Mouse (Mus musculus): ENCODE results near the gene Abca1. TPM values are rescaled to one million over a fixed set of nuclear protein-coding genes. Genes with fewer than 3 reads are reported as not detected.

The Abca1 gene
- total RNA-seq, 1 experiment from 2014 or later = 14.6 TPM

GRCm38 (mm10) chr4:53076788-53077350 lies 82.8 kb downstream of the Abca1 start:
- no peak for ATAC-seq (replicated peaks in 1 of 2; ENCODE audit: insufficient read depth in 1 of 2, low FRiP score in 2 of 2, low TSS enrichment in 1 of 2, low read depth in 1 of 2, poor library complexity in 2 of 2, severe bottlenecking in 2 of 2)

- ATAC-seq (replicated peaks in 1 of 2; ENCODE audit: insufficient read depth in 1 of 2, low FRiP score in 2 of 2, low TSS enrichment in 1 of 2, low read depth in 1 of 2, poor library complexity in 2 of 2, severe bottlenecking in 2 of 2) = no peak
Observed at GRCm38 (mm10) chr4:53073025-53073424, 86.7 kb downstream of the Abca1 start.

GRCm38 (mm10) chr4:53062301-53063008 lies 97.2 kb downstream of the Abca1 start:
- no peak for ATAC-seq (replicated peaks in 1 of 2; ENCODE audit: insufficient read depth in 1 of 2, low FRiP score in 2 of 2, low TSS enrichment in 1 of 2, low read depth in 1 of 2, poor library complexity in 2 of 2, severe bottlenecking in 2 of 2)

GRCm38 (mm10) chr4:53046238-53047022 lies 113.3 kb downstream of the Abca1 start:
- no peak for ATAC-seq (replicated peaks in 1 of 2; ENCODE audit: insufficient read depth in 1 of 2, low FRiP score in 2 of 2, low TSS enrichment in 1 of 2, low read depth in 1 of 2, poor library complexity in 2 of 2, severe bottlenecking in 2 of 2)

- no peak for ATAC-seq (replicated peaks in 1 of 2; ENCODE audit: insufficient read depth in 1 of 2, low FRiP score in 2 of 2, low TSS enrichment in 1 of 2, low read depth in 1 of 2, poor library complexity in 2 of 2, severe bottlenecking in 2 of 2)
Observed at GRCm38 (mm10) chr4:53045807-53046206, 113.9 kb downstream of the Abca1 start.

GRCm38 (mm10) chr4:53043819-53044218 lies 115.9 kb downstream of the Abca1 start:
- no peak for ATAC-seq (replicated peaks in 1 of 2; ENCODE audit: insufficient read depth in 1 of 2, low FRiP score in 2 of 2, low TSS enrichment in 1 of 2, low read depth in 1 of 2, poor library complexity in 2 of 2, severe bottlenecking in 2 of 2)

- no peak for ATAC-seq (replicated peaks in 1 of 2; ENCODE audit: insufficient read depth in 1 of 2, low FRiP score in 2 of 2, low TSS enrichment in 1 of 2, low read depth in 1 of 2, poor library complexity in 2 of 2, severe bottlenecking in 2 of 2)
Observed at GRCm38 (mm10) chr4:53030326-53030948, 129.3 kb downstream of the Abca1 start.

GRCm38 (mm10) chr4:53027811-53028210 lies 131.9 kb downstream of the Abca1 start:
- no peak for ATAC-seq (replicated peaks in 1 of 2; ENCODE audit: insufficient read depth in 1 of 2, low FRiP score in 2 of 2, low TSS enrichment in 1 of 2, low read depth in 1 of 2, poor library complexity in 2 of 2, severe bottlenecking in 2 of 2)

- no peak for ATAC-seq (replicated peaks in 1 of 2; ENCODE audit: insufficient read depth in 1 of 2, low FRiP score in 2 of 2, low TSS enrichment in 1 of 2, low read depth in 1 of 2, poor library complexity in 2 of 2, severe bottlenecking in 2 of 2)
Observed at GRCm38 (mm10) chr4:53024397-53024796, 135.3 kb downstream of the Abca1 start.

GRCm38 (mm10) chr4:53023189-53023925 lies 136.3 kb downstream of the Abca1 start:
- no peak for ATAC-seq (replicated peaks in 1 of 2; ENCODE audit: insufficient read depth in 1 of 2, low FRiP score in 2 of 2, low TSS enrichment in 1 of 2, low read depth in 1 of 2, poor library complexity in 2 of 2, severe bottlenecking in 2 of 2)

- no peak for ATAC-seq (replicated peaks in 1 of 2; ENCODE audit: insufficient read depth in 1 of 2, low FRiP score in 2 of 2, low TSS enrichment in 1 of 2, low read depth in 1 of 2, poor library complexity in 2 of 2, severe bottlenecking in 2 of 2)
Observed at GRCm38 (mm10) chr4:53018392-53018791, 141.3 kb downstream of the Abca1 start.

- ATAC-seq (replicated peaks in 1 of 2; ENCODE audit: insufficient read depth in 1 of 2, low FRiP score in 2 of 2, low TSS enrichment in 1 of 2, low read depth in 1 of 2, poor library complexity in 2 of 2, severe bottlenecking in 2 of 2) = no peak
Observed at GRCm38 (mm10) chr4:53015024-53015423, 144.7 kb downstream of the Abca1 start.

GRCm38 (mm10) chr4:53014421-53014820 lies 145.3 kb downstream of the Abca1 start:
- ATAC-seq (replicated peaks in 1 of 2; ENCODE audit: insufficient read depth in 1 of 2, low FRiP score in 2 of 2, low TSS enrichment in 1 of 2, low read depth in 1 of 2, poor library complexity in 2 of 2, severe bottlenecking in 2 of 2) = no peak

- peak; percentile 94 to 95 for ATAC-seq (replicated peaks in 1 of 2; ENCODE audit: insufficient read depth in 1 of 2, low FRiP score in 2 of 2, low TSS enrichment in 1 of 2, low read depth in 1 of 2, poor library complexity in 2 of 2, severe bottlenecking in 2 of 2)
Observed at GRCm38 (mm10) chr4:53011732-53012361, 147.8 kb downstream of the Abca1 start, which contains the start of gene Nipsnap3b. Nipsnap3b (plus strand) TSS chr4:53011880.

- ATAC-seq (replicated peaks in 1 of 2; ENCODE audit: insufficient read depth in 1 of 2, low FRiP score in 2 of 2, low TSS enrichment in 1 of 2, low read depth in 1 of 2, poor library complexity in 2 of 2, severe bottlenecking in 2 of 2) = no peak
Observed at GRCm38 (mm10) chr4:53009871-53010270, 149.8 kb downstream of the Abca1 start.

- no peak for ATAC-seq (replicated peaks in 1 of 2; ENCODE audit: insufficient read depth in 1 of 2, low FRiP score in 2 of 2, low TSS enrichment in 1 of 2, low read depth in 1 of 2, poor library complexity in 2 of 2, severe bottlenecking in 2 of 2)
Observed at GRCm38 (mm10) chr4:53009183-53009582, 150.5 kb downstream of the Abca1 start.

- ATAC-seq (replicated peaks in 1 of 2; ENCODE audit: insufficient read depth in 1 of 2, low FRiP score in 2 of 2, low TSS enrichment in 1 of 2, low read depth in 1 of 2, poor library complexity in 2 of 2, severe bottlenecking in 2 of 2) = peak; percentile 53 to 59; a peak in 3 of 4 replicates
Observed at GRCm38 (mm10) chr4:53000154-53000553, 159.5 kb downstream of the Abca1 start.
